8 mouse cellular contexts compared by ENCODE assay signal in genomic region chr1:105991931-105992837, GRCm38 (mm10). TPM values are rescaled to one million over a fixed set of nuclear protein-coding genes. Genes with fewer than 3 reads are reported as not detected.
DNase-seq lines count a peak whose midpoint lies in the region; TF ChIP-seq lines count a peak whose summit lies in the region.

No protein-coding gene starts in this region.

- peaks cover 8% of the 10 kb centered on the region for H3K4me1 ChIP-seq in embryonic fibroblast, embryonic 13.5 days (ENCODE audit: control insufficient read depth, insufficient read depth, low read length)
- H3K4me1 ChIP-seq in liver, adult 2 months (ENCODE audit: control insufficient read depth, insufficient read depth, low read length): peaks cover 14% of the 10 kb centered on the region

- no peaks in the 10 kb centered on the region for H3K36me3 ChIP-seq in liver, adult 2 months (ENCODE audit: control insufficient read depth, insufficient read depth, low read length)

- H3K79me2 ChIP-seq in liver, adult 2 months (ENCODE audit: control insufficient read depth, insufficient read depth, low read length): peaks cover 26% of the 10 kb centered on the region

- TF ChIP-seq POLR2A in embryonic fibroblast, embryonic 13.5 days (IDR thresholded peaks at IDR 0.05; ENCODE audit: low read depth, low read length): no peak
- TF ChIP-seq POLR2A in liver, adult 2 months (IDR thresholded peaks at IDR 0.05; ENCODE audit: extremely low read depth, insufficient read depth, low read length): no peak

- 10% methylated on average over 17 of the region's 17 CpGs for WGBS in liver, adult 2 months

- intact Hi-C loops in gastrocnemius, adult 2 months (cut with DNase I): loop anchor here (2.0 to 10.0 kb wide), 5 partner anchors 45 to 327 kb away; partner anchors contain the start of genes Phlpp1, Pign and Relch
- intact Hi-C loops in gastrocnemius, postnatal 36 days (cut with DNase I): loop anchor here (2.0 to 10.0 kb wide), 4 partner anchors 45 to 327 kb away; partner anchors contain the start of genes Pign and Relch

- H3K27me3 ChIP-seq in liver, adult 2 months (ENCODE audit: control insufficient read depth, insufficient read depth, low read length): no peaks in the 10 kb centered on the region

- H3K4me3 ChIP-seq in gastrocnemius, adult 2 months: peak overlapping the region; percentile 99
- H3K4me3 ChIP-seq in embryonic fibroblast, embryonic 13.5 days (ENCODE audit: insufficient read depth, low read length): peak overlapping the region; percentile 91
- peak overlapping the region; percentile 70 for H3K4me3 ChIP-seq in liver, adult 2 months (ENCODE audit: insufficient read depth, low read depth, low read length)

- no peak for TF ChIP-seq CTCF in gastrocnemius, adult 2 months (IDR thresholded peaks at IDR 0.05)
- no peak for TF ChIP-seq CTCF in embryonic fibroblast, embryonic 13.5 days (IDR thresholded peaks at IDR 0.05; ENCODE audit: borderline replicate concordance, insufficient read depth, low read length)
- no peak for TF ChIP-seq CTCF in liver, adult 2 months (IDR thresholded peaks at IDR 0.05; ENCODE audit: low read depth, low read length)

- peak overlapping the region; percentile 85 for H3K9ac ChIP-seq in liver, adult 2 months (ENCODE audit: low read depth, low read length)

- peak overlapping the region; percentile 94 for H3K27ac ChIP-seq in gastrocnemius, adult 2 months
- peak overlapping the region; percentile 84; the same call in 1 of the 2 replicates for H3K27ac ChIP-seq in embryonic fibroblast, embryonic 13.5 days (ENCODE audit: insufficient read depth, low read length)
- H3K27ac ChIP-seq in liver, adult 2 months (replicated peaks; ENCODE audit: insufficient read depth, low read depth, low read length): peak overlapping the region; percentile 91

- DNase-seq in gastrocnemius, adult 2 months: no peak
- DNase-seq in gastrocnemius, postnatal 36 days: no peak
- peak; percentile 64 for DNase-seq in A20 (ENCODE audit: low read depth, low spot score)
- peak; percentile 65 for DNase-seq in liver, adult 2 months (ENCODE audit: extremely low read depth, low read depth, low spot score)
- DNase-seq in cerebellum, adult 9-11 months: no peak
- no peak for DNase-seq in right cerebral cortex, adult 18-20 months
- no peak for DNase-seq in layer of hippocampus, adult 9-10 months (ENCODE audit: low spot score)

RNA-seq across cellular contexts. Expression of gene Zcchc2, which starts 2.0 kb away (rescaled TPM):
- total RNA-seq in gastrocnemius, adult 2 months (2021): 10 to 100 TPM in 1 of 2 experiments, 1 to 10 TPM in 1; 6.1 to 11.4 TPM
- total RNA-seq in gastrocnemius, postnatal 36 days (2021): 1 to 10 TPM; 8.6 to 9.6 TPM
- 16.3 and 18.3 TPM in 2 replicates for polyA plus RNA-seq in embryonic fibroblast, embryonic 13.5 days (2011; ENCODE audit: insufficient read length, low read depth, missing spikeins)
- total RNA-seq in liver, adult 2 months (2014; rRNA removed): 12.2 and 16.2 TPM in 2 replicates
- 12.6 and 15.3 TPM in 2 replicates for polyA plus RNA-seq in liver, adult 2 months (2012; rRNA removed)

Comparison
In these comparisons a context has a peak if more than half of its experiments do, and no peak if none do; other contexts are left out.
1. DNase-seq: peak in A20 (single experiment) and liver, adult 2 months (single experiment); none in gastrocnemius, adult 2 months (single experiment), gastrocnemius, postnatal 36 days (0 of 2), cerebellum, adult 9-11 months (single experiment), right cerebral cortex, adult 18-20 months (single experiment) and layer of hippocampus, adult 9-10 months (single experiment).
2. Peak in every context shown above with its lines, with median percentiles within 50 percentile points of each other: H3K27ac ChIP-seq and H3K4me3 ChIP-seq.